Mouse (Mus musculus) adrenal gland, postnatal 10 days (tissue): ENCODE data around the gene Glt8d2. TPM values are rescaled to one million over a fixed set of nuclear protein-coding genes. Genes with fewer than 3 reads are reported as not detected.
"Not testable (repeated sequence)": the region's sequence is repeated elsewhere in the genome, so short reads cannot be mapped to it uniquely, and the experiment has no call there.

Experiments used
- DNase-seq: peaks from one replicate; pipeline ENCODE4 v3.0.0; 2021; ENCODE audit warnings: mixed read lengths
- total RNA-seq, 2 experiments: library from RNA; stranded (reverse); gene quantifications; 2 replicates each; pipeline ENCODE4 v1.2.3; 2021

The Glt8d2 gene
- total RNA-seq, 2 experiments from 2014 or later: 3.5 to 5.0 TPM

- DNase-seq: no peak
These were observed 43.1 kb downstream of the Glt8d2 start for GRCm38 (mm10) chr10:82647205-82647811.

DNA sequence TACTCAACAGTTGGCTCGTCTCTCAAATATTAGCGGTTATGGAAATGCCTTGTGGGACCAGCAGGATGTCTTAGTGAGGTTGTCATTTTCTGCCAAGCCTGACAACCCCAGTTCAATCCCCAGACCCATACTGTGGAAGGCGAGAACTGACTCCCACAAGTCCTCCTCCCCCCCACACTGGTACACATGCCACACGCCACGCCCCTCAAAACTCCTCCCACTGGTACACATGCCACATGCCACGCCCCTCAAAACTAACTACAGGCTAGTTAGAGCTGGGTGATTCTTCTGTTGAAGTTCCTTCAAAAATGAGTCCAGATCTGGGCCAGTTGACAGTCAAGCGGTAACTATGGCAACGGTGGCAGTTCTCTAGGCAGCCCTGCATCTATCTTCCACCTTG, 44.4 kb downstream of the Glt8d2 start:
- DNase-seq: no peak

DNA sequence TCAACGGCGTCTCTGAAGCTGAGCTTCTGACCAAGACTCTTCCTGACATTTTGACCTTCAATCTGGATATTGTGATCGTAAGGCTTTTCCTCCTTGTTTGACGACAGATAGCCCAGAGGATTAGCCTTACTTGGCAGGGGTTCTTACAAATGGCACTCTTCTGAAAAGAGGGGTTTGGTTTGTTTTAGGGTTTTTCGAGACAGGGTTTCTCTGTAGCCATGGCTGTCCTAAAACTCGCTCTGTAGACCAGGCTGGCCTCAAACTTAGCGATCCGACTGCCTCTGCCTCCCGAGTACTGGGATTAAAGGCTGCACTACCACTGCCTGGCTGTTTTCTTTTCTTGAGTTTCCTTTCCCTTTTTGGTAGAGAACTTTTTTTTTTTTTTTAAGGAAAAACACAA, 49.0 kb downstream of the Glt8d2 start:
- DNase-seq: no peak

GRCm38 (mm10) chr10:82639032-82639698, 51.3 kb downstream of the Glt8d2 start:
- no peak for DNase-seq

DNA sequence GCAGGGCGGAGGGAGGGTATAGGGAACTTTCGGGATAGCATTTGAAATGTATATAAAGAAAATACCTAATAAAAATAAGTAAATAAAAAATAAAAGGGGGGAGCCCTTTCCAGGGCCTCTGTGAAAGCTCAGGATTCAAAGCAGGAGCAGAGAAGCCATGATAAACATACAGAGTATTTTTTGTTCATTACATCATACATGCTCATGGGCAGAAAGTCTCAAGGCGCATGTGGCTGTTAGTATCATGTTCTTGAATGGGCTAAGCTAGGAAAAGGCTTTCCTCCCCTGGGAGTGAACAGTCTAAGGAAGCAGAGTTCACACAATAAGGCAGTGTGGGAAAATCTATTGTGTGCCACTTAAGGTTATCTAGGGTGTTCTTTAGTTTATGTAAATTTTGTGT, 54.1 kb downstream of the Glt8d2 start:
- DNase-seq: no peak

GRCm38 (mm10) chr10:82634348-82634747, 56.1 kb downstream of the Glt8d2 start:
- DNase-seq: peak; percentile 13

DNA sequence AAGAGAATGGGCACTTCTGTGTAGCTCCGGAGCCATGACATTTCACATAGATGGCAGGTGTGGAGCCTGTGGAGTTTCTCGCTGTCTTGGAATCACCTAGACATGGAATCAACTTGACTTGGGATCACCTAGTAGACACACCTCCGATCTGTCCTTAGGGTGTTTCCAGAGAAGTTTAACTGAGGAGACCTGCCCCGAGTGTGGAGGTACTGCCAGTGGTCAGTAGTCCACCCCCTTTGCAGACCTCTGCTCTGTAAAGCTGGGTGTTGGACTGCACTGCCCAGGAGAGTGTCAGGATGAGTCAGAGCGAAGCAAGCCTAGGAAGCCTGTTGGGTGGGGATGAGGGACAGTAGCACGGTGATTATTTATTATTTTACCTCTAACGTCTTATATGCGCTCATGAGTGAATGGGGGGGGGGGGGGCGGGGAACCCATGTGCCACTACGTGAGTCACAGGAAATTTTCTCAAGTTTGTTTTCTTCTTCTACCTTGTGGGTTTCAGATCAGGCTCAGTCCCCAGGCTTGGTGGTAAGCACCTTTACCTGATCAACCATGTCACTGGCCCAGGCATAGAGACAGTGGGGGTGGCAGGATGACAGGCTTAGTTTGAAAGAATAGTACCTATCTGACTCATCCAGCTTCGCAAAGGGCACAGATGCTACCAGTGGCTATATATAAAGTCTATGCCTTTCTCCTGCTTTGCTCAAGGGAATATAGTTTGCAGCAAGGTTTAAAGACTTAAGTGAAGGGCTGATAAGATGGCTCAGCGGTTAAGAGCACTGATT, 57.8 kb downstream of the Glt8d2 start:
- DNase-seq: no peak

DNA sequence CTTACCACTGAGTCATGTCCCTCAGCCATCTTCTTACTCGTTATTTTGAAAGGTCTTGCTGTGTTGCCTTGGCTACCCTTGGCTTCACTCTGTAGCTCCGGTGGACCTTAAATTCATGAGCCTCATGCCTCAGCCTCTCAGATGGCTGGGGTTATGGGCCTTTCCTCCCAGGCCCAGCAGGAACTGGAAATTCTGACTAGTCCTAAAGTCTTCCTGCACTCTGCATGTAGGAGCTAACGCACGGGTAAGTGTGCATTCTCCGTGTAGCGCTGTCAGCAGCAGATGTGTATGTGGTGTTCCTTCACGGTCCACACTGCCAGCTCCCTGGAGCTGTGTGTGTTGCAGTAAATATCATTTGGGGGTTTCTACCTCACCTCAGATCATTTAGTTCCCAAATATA, 59.3 kb downstream of the Glt8d2 start:
- DNase-seq: no peak

GRCm38 (mm10) chr10:82630497-82630896, 60.0 kb downstream of the Glt8d2 start:
- DNase-seq: no peak

DNA sequence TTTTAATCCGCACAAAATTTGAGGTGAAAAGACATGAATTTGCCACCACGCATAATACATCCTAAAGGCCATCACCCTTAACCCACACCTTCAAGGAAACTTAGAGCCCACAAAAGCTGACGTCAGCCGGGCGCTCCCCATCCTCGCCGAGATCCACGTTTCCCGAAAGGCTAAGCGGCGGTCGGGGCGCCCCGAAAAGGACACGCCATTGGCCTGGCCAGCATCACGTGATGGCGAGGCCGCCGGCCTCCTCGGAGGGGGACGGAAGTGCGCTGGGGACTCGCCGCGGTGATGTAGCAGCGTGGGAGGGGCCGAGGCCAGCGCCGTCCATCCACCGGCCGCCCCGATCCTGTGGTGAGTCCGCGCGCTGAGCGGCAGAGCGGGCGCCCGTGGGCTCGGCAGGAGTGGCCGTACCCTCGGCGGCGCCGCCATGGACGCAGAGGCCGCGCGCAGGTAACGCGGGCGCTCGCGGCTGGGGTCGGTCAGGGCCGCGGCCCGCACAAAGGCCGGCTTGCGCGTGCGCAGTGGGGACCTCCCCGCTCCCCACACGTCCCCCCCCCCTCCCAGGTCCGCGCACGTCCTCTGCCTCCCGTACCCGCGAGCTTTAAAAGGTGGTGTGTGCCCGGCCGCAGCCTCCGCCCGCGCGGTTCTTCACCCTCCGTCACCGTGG, 60.7 kb downstream of the Glt8d2 start, which contains the start of gene Tdg:
Gene Tdg, plus strand, starts transcription at position 243 of the 670 bp plus-strand sequence.
- DNase-seq: peak; percentile 96

DNA sequence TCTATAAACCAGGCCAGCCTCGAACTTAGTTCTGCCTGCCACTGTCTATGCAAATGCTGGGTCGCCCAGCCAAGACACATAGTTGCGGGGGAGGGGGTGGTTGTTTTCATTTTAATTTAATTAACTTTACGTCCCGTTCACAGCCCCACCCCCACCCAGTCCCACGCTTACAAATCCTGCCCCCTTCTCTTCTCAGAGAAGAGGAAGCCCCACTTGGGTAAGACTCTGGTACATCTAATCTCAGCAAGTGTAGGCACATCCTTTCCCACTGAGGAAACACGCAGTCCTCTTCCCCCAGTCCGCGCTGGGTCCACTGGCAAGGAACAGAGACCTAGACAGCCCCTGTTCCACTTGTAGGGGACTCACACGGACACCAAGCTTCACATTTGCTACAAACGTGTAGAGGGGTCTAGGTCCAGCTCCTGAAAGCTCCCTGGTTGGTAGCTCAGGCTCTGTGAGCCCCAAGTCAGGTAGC, 61.3 kb downstream of the Glt8d2 start:
- no peak for DNase-seq

GRCm38 (mm10) chr10:82623553-82623932, 66.9 kb downstream of the Glt8d2 start:
- DNase-seq: not testable (repeated sequence)

DNA sequence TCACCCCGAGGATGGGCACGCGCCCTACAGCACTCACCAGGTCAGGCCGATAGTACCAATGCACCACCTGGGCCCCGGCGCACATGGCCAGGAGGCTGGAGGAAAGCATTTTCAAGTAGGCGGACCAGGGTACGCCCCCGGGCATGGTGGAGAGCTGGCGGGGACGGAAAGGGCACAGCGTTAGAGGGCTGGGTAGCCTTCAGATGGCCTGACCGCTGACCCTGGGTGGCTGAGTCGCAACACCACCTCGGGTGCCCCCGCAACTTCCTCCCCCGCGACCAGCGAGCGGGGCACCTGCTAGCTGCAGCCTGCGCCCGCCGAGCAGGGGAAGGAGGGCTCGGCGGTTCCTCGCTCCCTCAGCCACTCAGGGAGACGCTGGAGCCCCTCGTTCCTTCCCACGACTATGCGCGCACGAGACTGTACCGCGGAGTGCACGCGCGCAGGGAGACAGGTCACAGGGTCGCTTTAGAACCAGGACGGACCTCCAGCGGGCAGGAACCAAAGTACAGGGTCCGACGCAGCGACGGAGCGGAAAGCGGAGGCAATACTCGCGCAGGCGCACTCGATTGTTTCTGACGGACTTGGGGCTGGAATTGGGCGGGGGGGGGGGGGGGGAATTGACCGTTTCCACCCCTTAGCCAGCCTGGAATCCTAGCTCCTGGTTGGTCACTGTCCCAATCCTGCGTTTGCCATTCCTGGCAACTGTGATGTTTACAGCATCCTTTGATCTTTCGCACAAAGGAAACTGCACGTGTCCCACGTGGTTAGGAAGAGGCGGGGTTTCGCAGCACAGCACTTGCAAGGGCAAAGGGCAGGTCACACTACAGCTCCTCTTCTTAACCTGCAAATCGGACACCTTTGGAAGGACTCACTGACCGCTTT, 67.5 kb downstream of the Glt8d2 start, which contains the start of gene 1190007I07Rik:
Gene 1190007I07Rik, minus strand, starts transcription at position 558 of the 882 bp plus-strand sequence.
- peak; percentile 91 for DNase-seq

DNA sequence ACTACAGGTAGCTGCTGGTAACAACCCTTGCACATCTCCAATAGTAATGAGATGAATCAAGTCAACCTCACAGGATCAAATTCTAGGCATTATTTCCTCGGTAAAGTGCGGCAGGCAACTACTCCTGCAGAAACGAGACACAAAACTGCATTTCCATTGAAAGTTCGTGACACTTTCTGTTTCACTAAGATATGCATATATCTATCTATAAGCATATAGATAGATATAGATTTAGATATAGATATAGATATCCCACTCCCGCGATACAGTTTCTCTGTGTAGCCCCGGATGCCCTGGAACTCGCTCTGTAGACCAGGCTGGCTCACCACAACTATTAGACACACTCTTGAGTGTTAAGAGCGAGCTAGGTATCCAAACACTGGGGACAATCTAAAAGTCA, 68.2 kb downstream of the Glt8d2 start:
- no peak for DNase-seq

Other genes with a start within 250 kb of the Glt8d2 start
- gene Gm1553, start 198.0 kb downstream of the Glt8d2 start, total RNA-seq: not detected
- gene 1190007I07Rik, start 67.4 kb downstream of the Glt8d2 start, total RNA-seq: 10 to 100 TPM; 38.1 to 43.4 TPM
- gene Tdg, start 60.8 kb downstream of the Glt8d2 start, total RNA-seq: 10 to 100 TPM; 35.1 to 37.1 TPM
- 10 to 100 TPM; 26.7 to 31.3 TPM for gene Hcfc2, start 5.5 kb upstream of the Glt8d2 start, total RNA-seq
- gene Nfyb, start 73.5 kb upstream of the Glt8d2 start, total RNA-seq: 10 to 100 TPM; 26.4 to 28.8 TPM
- 10 to 100 TPM; 88.4 to 96.8 TPM for gene Txnrd1, start 143.3 kb upstream of the Glt8d2 start, total RNA-seq
- 1 to 10 TPM; 1.7 to 4.2 TPM for gene Eid3, start 176.0 kb upstream of the Glt8d2 start, total RNA-seq